In the genomic region with DNA sequence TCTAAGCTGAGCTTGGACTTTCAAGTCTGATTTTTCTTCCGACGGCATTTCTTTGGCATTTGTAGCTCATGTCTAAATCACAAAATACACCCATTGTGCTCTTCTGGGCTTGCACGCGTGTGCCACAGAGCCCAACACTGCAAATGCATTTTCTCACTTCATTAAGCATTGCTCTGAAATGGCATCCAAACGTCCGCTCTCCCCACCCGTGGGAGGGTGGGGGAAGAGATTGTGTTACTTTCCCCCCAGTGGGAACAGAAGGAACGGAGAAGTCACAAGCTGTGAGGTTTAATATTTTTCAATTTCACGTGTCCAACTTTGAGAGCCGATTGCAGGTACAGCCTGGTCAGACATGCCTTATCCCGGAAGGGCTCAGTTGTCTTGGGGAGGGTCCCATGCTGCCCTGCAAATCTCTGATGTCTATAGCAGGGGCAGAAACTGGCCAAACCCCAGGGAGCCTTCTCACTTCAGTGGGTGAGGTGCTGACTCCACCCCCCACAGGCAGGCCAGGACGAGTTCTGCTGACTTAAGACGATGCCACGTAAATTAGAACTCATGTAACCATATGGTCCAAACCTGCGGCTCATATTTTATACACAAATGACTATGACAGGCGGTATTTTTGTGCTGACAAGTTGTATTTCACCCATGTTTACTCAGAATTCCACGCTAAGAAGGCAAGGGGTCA, we compare ENCODE assay signal across 11 mouse cellular contexts.
DNase-seq lines count a peak whose midpoint lies in the region; ATAC-seq lines count a peak whose summit lies in the region.
"Had no signal": no experiment of that assay in that cellular context is flagged by ENCODE, and none has a peak within 500 bp of the region (broad histone marks: within the 10 kb centered on the region; RNA-seq: fewer than 3 reads in every experiment).

No protein-coding gene starts in this region.

- peak; percentile 35 for DNase-seq in left cerebral cortex, postnatal 4 days
- DNase-seq in left cerebral cortex, adult 8-10 months (ENCODE audit: low spot score in 2 of 2), result no peak
- DNase-seq in embryonic facial prominence, embryonic 10.5 days (ENCODE audit: low spot score), result no peak
- DNase-seq in fibroblast of lung, adult 2 months (ENCODE audit: low read depth), result peak; percentile 64
- no peak for DNase-seq in limb, embryonic 10.5 days (ENCODE audit: low spot score)
- no peak for DNase-seq in adrenal gland, adult 18-20 months (ENCODE audit: low spot score in 2 of 2)
- DNase-seq: gastrocnemius, adult 2 months; kidney, adult 9 months; lung, adult 2 months; thymus, postnatal 25 days had no signal

- ATAC-seq in frontal cortex, adult (ENCODE audit: low TSS enrichment), result no peak

- no peaks in the 10 kb centered on the region for H3K36me3 ChIP-seq in embryonic facial prominence, embryonic 10.5 days (replicated peaks)
- H3K36me3 ChIP-seq in limb, embryonic 10.5 days, result no peaks in the 10 kb centered on the region

- WGBS in embryonic facial prominence, embryonic 10.5 days, result 53% methylated on average over 17 of the region's 17 CpGs
- 63% methylated on average over 17 of the region's 17 CpGs for WGBS in limb, embryonic 10.5 days

- H3K4me3 ChIP-seq in embryonic facial prominence, embryonic 10.5 days, result no peak overlapping the region
- no peak overlapping the region for H3K4me3 ChIP-seq in limb, embryonic 10.5 days
- H3K4me3 ChIP-seq: gastrocnemius, adult 2 months had no signal

- no peaks in the 10 kb centered on the region for H3K9me3 ChIP-seq in embryonic facial prominence, embryonic 10.5 days
- no peaks in the 10 kb centered on the region for H3K9me3 ChIP-seq in limb, embryonic 10.5 days (replicated peaks)

- peaks cover 75% of the 10 kb centered on the region for H3K4me1 ChIP-seq in embryonic facial prominence, embryonic 10.5 days
- peaks cover 53% of the 10 kb centered on the region for H3K4me1 ChIP-seq in limb, embryonic 10.5 days

- intact Hi-C loops in left cerebral cortex, postnatal 4 days (cut with DNase I), result no loop called here

- H3K27me3 ChIP-seq in embryonic facial prominence, embryonic 10.5 days (replicated peaks; ENCODE audit: low read depth, poor library complexity, severe bottlenecking), result no peaks in the 10 kb centered on the region
- H3K27me3 ChIP-seq in limb, embryonic 10.5 days (ENCODE audit: low read depth, poor library complexity, severe bottlenecking), result no peaks in the 10 kb centered on the region

- H3K27ac ChIP-seq in embryonic facial prominence, embryonic 10.5 days (replicated peaks), result peak overlapping the region; percentile 78
- peak overlapping the region; percentile 43 for H3K27ac ChIP-seq in limb, embryonic 10.5 days
- H3K27ac ChIP-seq: gastrocnemius, adult 2 months had no signal

Comparison
In these comparisons a context has a peak if more than half of its experiments do, and no peak if none do; other contexts are left out.
1. DNase-seq: peak in left cerebral cortex, postnatal 4 days (single experiment) and fibroblast of lung, adult 2 months (single experiment); none in left cerebral cortex, adult 8-10 months (0 of 2), embryonic facial prominence, embryonic 10.5 days (single experiment), limb, embryonic 10.5 days (single experiment) and adrenal gland, adult 18-20 months (0 of 2).